Mouse (Mus musculus): ENCODE results near the gene Ggact. TPM values are rescaled to one million over a fixed set of nuclear protein-coding genes. Genes with fewer than 3 reads are reported as not detected.

Ggact gene
- polyA plus RNA-seq, 1 experiment from 2014 or later, result 20.5 TPM

DNA sequence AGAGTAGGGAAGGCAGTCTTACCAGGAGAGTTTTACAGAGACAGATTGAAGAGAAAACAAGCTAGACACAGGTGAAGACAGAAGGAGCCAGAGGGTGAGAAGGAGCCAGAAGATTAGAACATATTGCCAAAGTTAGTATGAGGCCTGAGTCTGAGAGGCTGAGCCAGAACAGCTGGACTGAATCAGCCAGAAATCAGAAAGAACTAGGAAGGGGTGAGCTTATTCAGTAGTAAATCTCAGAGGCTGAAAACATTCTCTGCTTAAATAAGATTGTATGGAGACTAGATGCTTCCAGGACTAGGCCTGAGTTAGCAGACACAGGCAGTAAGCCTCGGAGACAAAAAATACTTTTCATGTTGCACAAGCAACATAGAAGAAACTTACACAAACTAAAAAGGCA, 53.8 kb downstream of the Ggact start:
- H3K4me1 ChIP-seq (ENCODE audit: insufficient read depth, low read length), result no peaks in the 10 kb centered on the region
- H3K4me2 ChIP-seq (replicated peaks; ENCODE audit: low read depth, low read length), result no peak overlapping the region
- H3K36me3 ChIP-seq (ENCODE audit: insufficient read depth, low read length), result no peaks in the 10 kb centered on the region
- H3K27me3 ChIP-seq (ENCODE audit: insufficient read depth, low read length), result no peaks in the 10 kb centered on the region
- no peak overlapping the region for H3K9ac ChIP-seq (replicated peaks; ENCODE audit: low read length)
- WGBS, result 50% methylated on average over 1 of the region's 1 CpGs
- peaks cover 4% of the 10 kb centered on the region; the same call in 1 of the 2 replicates for H3K9me3 ChIP-seq (ENCODE audit: low read length)
- peak overlapping the region; percentile 53; the same call in 1 of the 2 replicates for H3K27ac ChIP-seq (ENCODE audit: low read length)
- peak; percentile 74; the same call in 1 of the 2 replicates for ATAC-seq (ENCODE audit: low FRiP score, low TSS enrichment)
- H3K4me3 ChIP-seq (ENCODE audit: low read length), result no peak overlapping the region

DNA sequence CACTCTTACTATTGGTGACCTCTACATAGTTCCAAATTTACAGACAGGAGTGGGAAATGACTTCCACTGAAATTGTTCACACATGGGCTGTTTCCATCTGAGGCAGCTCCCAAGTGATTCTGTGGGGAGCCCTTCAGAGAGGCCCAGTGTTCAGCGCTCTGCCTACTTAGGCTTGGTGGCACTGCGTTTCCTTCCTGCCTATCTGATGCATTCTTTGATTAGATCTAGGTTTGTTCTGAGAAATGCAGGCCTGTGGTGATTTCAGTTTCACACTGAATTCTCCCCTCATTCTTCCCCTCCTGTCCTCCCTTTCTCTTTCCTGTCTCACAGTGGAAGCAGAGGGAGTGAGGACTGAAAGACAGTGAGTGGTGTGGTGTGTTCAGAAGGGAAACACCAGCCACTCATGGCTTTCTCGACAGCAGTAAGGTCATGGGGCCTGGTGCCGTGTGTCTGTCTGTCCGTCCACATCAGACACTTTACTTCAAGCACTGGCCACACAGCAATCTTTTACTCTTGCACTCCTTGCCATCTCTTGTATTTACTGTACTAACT, 61.0 kb downstream of the Ggact start:
- H3K4me3 ChIP-seq (ENCODE audit: low read length), result no peak overlapping the region
- no peaks in the 10 kb centered on the region for H3K36me3 ChIP-seq (ENCODE audit: insufficient read depth, low read length)
- H3K4me2 ChIP-seq (replicated peaks; ENCODE audit: low read depth, low read length), result no peak overlapping the region
- no peaks in the 10 kb centered on the region for H3K27me3 ChIP-seq (ENCODE audit: insufficient read depth, low read length)
- H3K4me1 ChIP-seq (ENCODE audit: insufficient read depth, low read length), result no peaks in the 10 kb centered on the region
- no peak for ATAC-seq (ENCODE audit: low FRiP score, low TSS enrichment)
- H3K9ac ChIP-seq (replicated peaks; ENCODE audit: low read length), result no peak overlapping the region
- H3K27ac ChIP-seq (ENCODE audit: low read length), result no peak overlapping the region
- WGBS, result 64% methylated on average over 5 of the region's 5 CpGs
- no peaks in the 10 kb centered on the region for H3K9me3 ChIP-seq (ENCODE audit: low read length)

DNA sequence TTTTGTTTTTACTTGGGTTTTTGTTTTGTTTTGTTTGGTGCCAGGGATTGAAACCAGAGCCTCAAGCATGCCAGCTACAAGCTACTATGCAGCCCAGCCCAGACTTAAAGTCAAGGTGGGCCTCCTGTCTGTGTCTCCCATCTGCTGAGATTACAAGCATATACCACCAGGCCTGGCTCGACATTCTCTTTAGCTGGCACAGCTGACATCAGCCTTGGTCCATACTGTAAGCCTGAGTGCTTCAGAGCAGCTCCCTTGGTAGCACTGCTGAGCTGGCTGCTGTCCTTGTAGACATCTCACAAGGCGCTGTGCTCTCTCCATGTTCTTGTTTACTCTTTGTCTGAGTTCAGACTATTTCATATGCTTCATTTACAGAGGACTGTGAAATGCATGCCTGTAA, 76.5 kb downstream of the Ggact start:
- 66% methylated on average over 2 of the region's 2 CpGs for WGBS
- Histone ChIP-seq H3K4me1 (ENCODE audit: insufficient read depth, low read length) (no peaks in the 10 kb centered on the region), H3K4me3 (ENCODE audit: low read length) (no peak overlapping the region), H3K4me2 (replicated peaks; ENCODE audit: low read depth, low read length) (no peak overlapping the region), H3K9ac (replicated peaks; ENCODE audit: low read length) (no peak overlapping the region), H3K27ac (ENCODE audit: low read length) (no peak overlapping the region), H3K36me3 (ENCODE audit: insufficient read depth, low read length) (no peaks in the 10 kb centered on the region), H3K9me3 (ENCODE audit: low read length) (no peaks in the 10 kb centered on the region), H3K27me3 (ENCODE audit: insufficient read depth, low read length) (no peaks in the 10 kb centered on the region)
- ATAC-seq (ENCODE audit: low FRiP score, low TSS enrichment), result no peak

DNA sequence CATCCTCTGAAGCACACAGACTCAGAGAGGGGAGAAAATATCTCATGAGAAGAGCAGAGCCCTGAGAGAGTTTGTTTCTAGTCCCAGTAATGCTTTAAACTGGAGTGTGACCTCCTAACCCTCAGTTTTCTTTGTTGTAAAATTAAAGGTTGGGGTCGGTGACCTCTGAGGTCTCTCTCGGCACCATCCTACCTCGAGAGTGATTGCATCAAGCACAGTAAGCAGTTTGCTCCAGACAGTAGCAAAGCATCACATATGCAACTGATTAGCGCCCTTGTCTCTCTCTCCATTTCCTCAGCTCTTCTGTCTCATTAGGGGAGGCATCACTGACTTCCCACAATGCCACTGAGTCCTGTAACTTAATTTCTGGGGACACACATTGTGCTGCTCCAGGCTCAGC, 77.3 kb downstream of the Ggact start:
- Histone ChIP-seq H3K4me1 (ENCODE audit: insufficient read depth, low read length) (no peaks in the 10 kb centered on the region), H3K9ac (replicated peaks; ENCODE audit: low read length) (no peak overlapping the region)

DNA sequence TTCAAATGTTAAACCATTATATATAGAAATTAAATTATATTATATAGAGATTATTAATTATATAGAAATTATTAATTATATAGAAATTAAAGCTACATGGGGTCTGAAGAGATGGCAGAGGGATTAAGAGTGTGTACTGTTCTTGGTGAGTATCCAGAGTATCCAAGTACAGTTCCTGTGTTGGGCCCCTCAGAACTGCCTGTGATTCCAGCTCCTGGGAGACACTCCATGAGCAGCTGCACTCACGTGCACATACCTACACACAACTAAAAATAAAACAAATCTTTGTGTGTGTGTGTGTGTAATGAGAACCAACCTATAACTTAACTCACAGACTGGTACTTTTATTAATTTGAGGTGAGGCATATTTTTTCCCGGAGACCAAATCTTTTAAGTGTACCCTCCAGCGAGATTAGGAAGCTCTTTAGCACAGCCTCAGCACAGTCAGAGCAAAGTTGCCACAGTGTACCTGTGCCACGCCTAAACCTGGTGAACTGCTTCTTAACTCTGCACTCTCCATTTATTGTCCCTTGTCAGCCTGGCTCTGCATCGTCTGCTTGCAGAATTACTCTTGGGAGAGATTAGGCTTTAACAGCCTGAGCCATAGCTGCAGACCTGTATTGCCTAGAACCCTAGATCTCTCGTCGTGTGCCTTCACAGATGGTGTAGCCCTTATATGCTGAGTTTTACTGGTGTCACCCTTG, 77.9 kb downstream of the Ggact start:
- no peak for ATAC-seq (ENCODE audit: low FRiP score, low TSS enrichment)

More for the DNA sequence above, 77.3 kb downstream of the Ggact start:
- 33% methylated on average over 4 of the region's 4 CpGs for WGBS
- no peak overlapping the region for H3K4me3 ChIP-seq (ENCODE audit: low read length)
- no peak for ATAC-seq (ENCODE audit: low FRiP score, low TSS enrichment)
- no peaks in the 10 kb centered on the region for H3K36me3 ChIP-seq (ENCODE audit: insufficient read depth, low read length)
- no peak overlapping the region for H3K27ac ChIP-seq (ENCODE audit: low read length)
- H3K9me3 ChIP-seq (ENCODE audit: low read length), result no peaks in the 10 kb centered on the region
- H3K27me3 ChIP-seq (ENCODE audit: insufficient read depth, low read length), result no peaks in the 10 kb centered on the region
- no peak overlapping the region for H3K4me2 ChIP-seq (replicated peaks; ENCODE audit: low read depth, low read length)

DNA sequence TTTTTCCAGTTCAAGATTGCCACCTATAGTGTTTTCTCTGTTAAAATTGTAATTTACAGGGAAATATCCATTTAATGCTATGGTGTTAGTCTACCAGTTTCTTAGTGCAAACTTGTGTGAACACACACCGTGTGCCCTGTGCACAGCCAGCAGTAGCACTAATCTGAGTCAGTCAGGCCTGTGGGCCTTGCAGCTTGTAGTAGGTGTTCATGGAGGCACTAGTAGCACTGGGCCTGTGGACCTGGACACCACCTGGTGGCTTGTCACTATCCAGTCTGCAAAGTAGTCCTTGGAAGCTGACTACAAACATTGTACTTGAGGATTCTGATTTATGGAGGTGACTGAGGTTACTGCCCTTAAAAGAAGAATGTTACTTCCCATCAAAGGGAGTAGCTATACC, 78.8 kb downstream of the Ggact start:
- Histone ChIP-seq H3K9ac (replicated peaks; ENCODE audit: low read length) (no peak overlapping the region), H3K36me3 (ENCODE audit: insufficient read depth, low read length) (no peaks in the 10 kb centered on the region), H3K4me2 (replicated peaks; ENCODE audit: low read depth, low read length) (no peak overlapping the region), H3K27me3 (ENCODE audit: insufficient read depth, low read length) (no peaks in the 10 kb centered on the region), H3K4me1 (ENCODE audit: insufficient read depth, low read length) (no peaks in the 10 kb centered on the region), H3K9me3 (ENCODE audit: low read length) (no peaks in the 10 kb centered on the region), H3K27ac (ENCODE audit: low read length) (no peak overlapping the region), H3K4me3 (ENCODE audit: low read length) (no peak overlapping the region)
- WGBS, result 82% methylated on average over 1 of the region's 1 CpGs
- ATAC-seq (ENCODE audit: low FRiP score, low TSS enrichment), result no peak

More for the DNA sequence above, 77.9 kb downstream of the Ggact start:
- Histone ChIP-seq H3K9me3 (ENCODE audit: low read length) (no peaks in the 10 kb centered on the region), H3K36me3 (ENCODE audit: insufficient read depth, low read length) (no peaks in the 10 kb centered on the region), H3K27me3 (ENCODE audit: insufficient read depth, low read length) (no peaks in the 10 kb centered on the region), H3K4me2 (replicated peaks; ENCODE audit: low read depth, low read length) (no peak overlapping the region), H3K9ac (replicated peaks; ENCODE audit: low read length) (no peak overlapping the region), H3K27ac (ENCODE audit: low read length) (no peak overlapping the region), H3K4me3 (ENCODE audit: low read length) (no peak overlapping the region), H3K4me1 (ENCODE audit: insufficient read depth, low read length) (no peaks in the 10 kb centered on the region)
- WGBS, result 60% methylated on average over 7 of the region's 7 CpGs

DNA sequence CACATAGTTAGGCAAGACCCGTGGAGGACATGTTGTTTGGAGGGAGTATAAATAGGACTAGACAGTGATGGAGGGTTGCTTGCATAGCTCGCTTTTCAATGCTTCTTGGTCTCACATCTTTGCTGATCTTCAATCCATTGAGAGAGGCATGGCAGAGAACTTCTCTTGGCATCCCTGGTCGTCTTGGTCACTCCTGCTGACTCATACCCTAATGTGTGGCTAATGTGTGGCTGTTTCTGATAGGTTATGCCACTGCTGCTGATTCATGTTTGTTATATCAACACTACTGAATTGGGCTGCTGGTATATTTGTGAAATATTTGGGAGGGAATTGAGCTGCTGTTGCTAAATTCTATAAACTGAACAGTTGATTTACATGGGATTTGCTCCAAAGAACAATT, 79.9 kb downstream of the Ggact start:
- WGBS, result 87% methylated on average over 3 of the region's 3 CpGs

DNA sequence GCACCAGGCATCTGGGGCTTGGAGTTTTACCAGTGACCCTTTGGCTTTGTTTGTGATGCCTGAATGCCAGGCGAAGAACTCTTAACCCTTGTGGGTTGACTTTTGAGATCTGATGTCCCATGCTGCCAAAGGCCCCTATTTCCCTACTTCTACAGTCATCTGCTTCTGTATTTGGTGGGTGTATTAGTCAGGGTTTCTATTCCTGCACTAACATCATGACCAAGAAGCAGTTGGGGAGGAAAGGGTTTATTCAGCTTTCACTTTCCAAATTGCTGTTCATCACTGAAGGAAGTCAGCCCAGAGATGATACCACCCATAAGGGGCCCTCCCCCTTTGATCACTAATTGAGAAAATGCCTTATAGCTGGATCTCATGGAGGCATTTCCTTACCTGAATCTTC, 83.1 kb downstream of the Ggact start:
- no peak overlapping the region for H3K27ac ChIP-seq (ENCODE audit: low read length)
- H3K36me3 ChIP-seq (ENCODE audit: insufficient read depth, low read length), result no peaks in the 10 kb centered on the region
- no peaks in the 10 kb centered on the region for H3K9me3 ChIP-seq (ENCODE audit: low read length)
- H3K9ac ChIP-seq (replicated peaks; ENCODE audit: low read length), result no peak overlapping the region
- H3K4me3 ChIP-seq (ENCODE audit: low read length), result no peak overlapping the region
- WGBS, result 89% methylated on average over 1 of the region's 1 CpGs
- no peaks in the 10 kb centered on the region for H3K27me3 ChIP-seq (ENCODE audit: insufficient read depth, low read length)
- no peaks in the 10 kb centered on the region for H3K4me1 ChIP-seq (ENCODE audit: insufficient read depth, low read length)
- H3K4me2 ChIP-seq (replicated peaks; ENCODE audit: low read depth, low read length), result no peak overlapping the region
- ATAC-seq (ENCODE audit: low FRiP score, low TSS enrichment), result no peak

More for the DNA sequence above, 79.9 kb downstream of the Ggact start:
- Histone ChIP-seq H3K27me3 (ENCODE audit: insufficient read depth, low read length) (no peaks in the 10 kb centered on the region), H3K9ac (replicated peaks; ENCODE audit: low read length) (no peak overlapping the region), H3K9me3 (ENCODE audit: low read length) (no peaks in the 10 kb centered on the region), H3K36me3 (ENCODE audit: insufficient read depth, low read length) (no peaks in the 10 kb centered on the region), H3K4me3 (ENCODE audit: low read length) (no peak overlapping the region), H3K27ac (ENCODE audit: low read length) (no peak overlapping the region), H3K4me2 (replicated peaks; ENCODE audit: low read depth, low read length) (no peak overlapping the region), H3K4me1 (ENCODE audit: insufficient read depth, low read length) (no peaks in the 10 kb centered on the region)
- no peak for ATAC-seq (ENCODE audit: low FRiP score, low TSS enrichment)

DNA sequence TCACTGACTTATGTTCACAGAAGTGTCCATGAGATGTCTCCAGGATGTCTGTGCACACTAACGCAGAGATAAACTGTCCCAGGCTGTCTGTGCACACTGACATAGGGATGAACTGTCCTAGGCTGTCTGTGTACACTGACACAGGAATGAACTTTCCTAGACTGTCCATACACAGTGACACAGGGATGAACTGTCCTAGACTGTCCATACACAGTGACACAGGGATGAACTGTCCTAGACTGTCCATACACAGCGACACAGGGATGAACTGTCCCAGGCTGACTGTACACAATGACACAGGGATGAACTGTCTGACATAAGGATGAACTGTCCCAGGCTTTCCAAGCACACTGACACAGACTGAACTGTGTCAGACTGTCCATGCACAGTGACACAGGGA, 88.1 kb downstream of the Ggact start:
- WGBS, result 77% methylated on average over 2 of the region's 2 CpGs
- Histone ChIP-seq H3K27ac (ENCODE audit: low read length) (no peak overlapping the region), H3K4me2 (replicated peaks; ENCODE audit: low read depth, low read length) (no peak overlapping the region), H3K4me3 (ENCODE audit: low read length) (no peak overlapping the region), H3K4me1 (ENCODE audit: insufficient read depth, low read length) (no peaks in the 10 kb centered on the region), H3K27me3 (ENCODE audit: insufficient read depth, low read length) (no peaks in the 10 kb centered on the region), H3K36me3 (ENCODE audit: insufficient read depth, low read length) (no peaks in the 10 kb centered on the region), H3K9ac (replicated peaks; ENCODE audit: low read length) (no peak overlapping the region), H3K9me3 (ENCODE audit: low read length) (no peaks in the 10 kb centered on the region)
- ATAC-seq (ENCODE audit: low FRiP score, low TSS enrichment), result no peak

DNA sequence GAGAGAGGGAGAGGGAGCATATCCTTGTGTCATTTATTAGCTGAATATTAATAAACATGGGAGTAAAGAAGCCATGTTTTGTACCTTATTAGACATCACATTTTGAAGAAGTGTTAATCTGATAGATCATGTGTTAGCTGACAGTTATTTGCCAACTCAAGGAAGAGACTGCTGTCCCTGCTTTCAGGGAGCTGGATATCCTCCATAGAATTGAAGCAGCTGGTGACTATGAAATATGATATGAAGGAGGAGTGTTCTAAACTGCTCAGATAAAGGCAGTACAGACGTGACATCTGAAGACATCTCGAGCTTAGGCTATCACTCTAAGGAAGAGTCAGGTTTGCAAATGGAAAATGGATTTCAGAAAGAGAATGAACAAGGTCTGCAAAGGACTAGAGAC, 89.8 kb downstream of the Ggact start:
- Histone ChIP-seq H3K36me3 (ENCODE audit: insufficient read depth, low read length) (no peaks in the 10 kb centered on the region), H3K4me2 (replicated peaks; ENCODE audit: low read depth, low read length) (no peak overlapping the region), H3K27me3 (ENCODE audit: insufficient read depth, low read length) (no peaks in the 10 kb centered on the region), H3K4me3 (ENCODE audit: low read length) (no peak overlapping the region), H3K27ac (ENCODE audit: low read length) (no peak overlapping the region), H3K4me1 (ENCODE audit: insufficient read depth, low read length) (no peaks in the 10 kb centered on the region), H3K9me3 (ENCODE audit: low read length) (no peaks in the 10 kb centered on the region), H3K9ac (replicated peaks; ENCODE audit: low read length) (no peak overlapping the region)
- 42% methylated on average over 2 of the region's 2 CpGs for whole genome bisulfite sequencing
- no peak for ATAC-seq (ENCODE audit: low FRiP score, low TSS enrichment)

All from kidney, embryonic 16.5 days (tissue).